Mouse (Mus musculus): ENCODE measurements around the gene Usmg5.
A peak's percentile ranks its signal among the peaks of the same experiment; 100 is the strongest.

Gene Usmg5

GRCm38 (mm10) chr19:47053471-47053870, 37.0 kb downstream of the Usmg5 start:
- DNase-seq: peak; percentile 53

- no peak for DNase-seq
Observed at GRCm38 (mm10) chr19:47052927-47053326, 37.5 kb downstream of the Usmg5 start.

GRCm38 (mm10) chr19:47050271-47051032, 40.0 kb downstream of the Usmg5 start, which contains the start of gene Pcgf6:
Pcgf6 (minus strand) TSS chr19:47050906.
- DNase-seq: peak; percentile 88

GRCm38 (mm10) chr19:47049840-47050239, 40.6 kb downstream of the Usmg5 start:
- no peak for DNase-seq

GRCm38 (mm10) chr19:47049061-47049460, 41.4 kb downstream of the Usmg5 start:
- DNase-seq: no peak

- DNase-seq: no peak
Observed at GRCm38 (mm10) chr19:47047236-47047833, 43.1 kb downstream of the Usmg5 start.

- no peak for DNase-seq
Observed at GRCm38 (mm10) chr19:47046343-47046742, 44.1 kb downstream of the Usmg5 start.

GRCm38 (mm10) chr19:47043608-47044007, 46.8 kb downstream of the Usmg5 start:
- DNase-seq: no peak

- no peak for DNase-seq
Observed at GRCm38 (mm10) chr19:47040720-47041473, 49.5 kb downstream of the Usmg5 start.

GRCm38 (mm10) chr19:47036596-47036995, 53.9 kb downstream of the Usmg5 start:
- no peak for DNase-seq

GRCm38 (mm10) chr19:47034916-47035315, 55.5 kb downstream of the Usmg5 start:
- DNase-seq: no peak
